Mouse (Mus musculus): Measurements from ENCODE around the gene Yy1.

Gene Yy1

DNA sequence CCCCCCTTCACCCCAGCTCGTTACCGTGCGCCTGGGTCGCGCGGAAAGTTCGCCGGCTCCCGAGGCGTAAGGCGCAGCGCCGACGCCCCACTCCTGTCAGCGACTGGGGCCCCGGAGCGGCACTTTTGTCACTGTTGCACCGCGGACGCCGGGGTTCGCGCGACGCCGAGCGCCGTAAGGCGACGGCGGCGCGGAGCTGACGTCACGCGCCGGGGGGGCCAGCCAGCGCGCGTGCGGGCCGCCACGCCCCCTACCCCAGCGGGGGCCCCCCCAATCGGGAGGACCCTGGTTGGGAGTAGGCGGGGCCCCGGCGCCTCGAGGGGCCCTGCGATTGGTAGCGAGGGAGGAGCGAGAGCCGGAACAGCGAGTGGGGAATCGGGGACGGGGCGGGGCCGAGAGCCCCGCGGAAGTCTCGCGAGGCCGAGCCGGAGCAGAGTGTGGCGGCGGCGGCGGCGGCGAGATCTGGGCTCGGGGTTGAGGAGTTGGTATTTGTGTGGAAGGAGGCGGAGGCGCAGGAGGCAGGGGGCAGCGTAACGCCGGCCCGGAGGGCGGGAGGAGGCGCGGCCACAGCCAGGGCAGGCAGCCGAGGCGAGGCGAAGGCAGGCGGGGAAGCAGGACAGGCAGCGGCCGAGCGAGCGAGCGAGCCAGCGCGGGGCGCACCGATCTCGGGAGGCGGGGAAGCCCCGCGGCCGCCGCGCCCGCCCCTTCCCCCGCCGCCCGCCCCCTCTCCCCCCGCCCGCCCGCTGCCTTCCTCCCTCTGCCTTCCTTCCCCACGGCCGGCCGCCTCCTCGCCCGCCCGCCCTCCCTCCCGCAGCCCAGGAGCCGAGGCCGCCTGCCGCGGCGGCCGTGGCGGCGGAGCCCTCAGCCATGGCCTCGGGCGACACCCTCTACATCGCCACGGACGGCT lies at the start of gene Yy1:
Gene Yy1, plus strand, starts transcription at position 428 of the 907 bp plus-strand sequence.
- peak; percentile 95 for DNase-seq (ENCODE audit: low read depth, low spot score)

- DNase-seq (ENCODE audit: low read depth, low spot score) = peak; percentile 84
Observed at GRCm38 (mm10) chr12:108745990-108746389, 46.8 kb upstream of the Yy1 start.

DNA sequence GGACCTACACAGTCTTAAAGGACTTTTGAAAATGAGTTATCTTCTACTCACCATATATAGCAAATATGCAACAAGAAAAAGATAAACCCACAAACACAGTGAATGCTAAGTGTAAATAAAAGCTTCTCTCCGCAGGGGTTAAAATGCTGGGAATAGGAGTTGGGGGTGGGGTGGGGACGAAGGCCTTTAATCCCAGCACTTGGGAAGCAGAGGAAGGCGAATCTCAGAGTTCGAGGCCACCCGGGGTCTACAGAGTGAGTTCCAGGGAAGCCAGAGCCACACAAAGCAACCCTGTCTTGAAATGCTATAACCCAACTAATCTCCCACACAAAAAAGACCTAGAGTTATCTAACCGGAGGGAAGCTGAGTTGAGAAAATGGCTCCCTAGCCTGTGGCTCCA lies 43.8 kb upstream of the Yy1 start:
- no peak for DNase-seq (ENCODE audit: low read depth, low spot score)

- no peak for DNase-seq (ENCODE audit: low read depth, low spot score)
Observed at GRCm38 (mm10) chr12:108749454-108749853, 43.3 kb upstream of the Yy1 start.

GRCm38 (mm10) chr12:108750226-108750625 lies 42.5 kb upstream of the Yy1 start:
- no peak for DNase-seq (ENCODE audit: low read depth, low spot score)

- DNase-seq (ENCODE audit: low read depth, low spot score) = no peak
Observed at GRCm38 (mm10) chr12:108751790-108752189, 41.0 kb upstream of the Yy1 start.

DNA sequence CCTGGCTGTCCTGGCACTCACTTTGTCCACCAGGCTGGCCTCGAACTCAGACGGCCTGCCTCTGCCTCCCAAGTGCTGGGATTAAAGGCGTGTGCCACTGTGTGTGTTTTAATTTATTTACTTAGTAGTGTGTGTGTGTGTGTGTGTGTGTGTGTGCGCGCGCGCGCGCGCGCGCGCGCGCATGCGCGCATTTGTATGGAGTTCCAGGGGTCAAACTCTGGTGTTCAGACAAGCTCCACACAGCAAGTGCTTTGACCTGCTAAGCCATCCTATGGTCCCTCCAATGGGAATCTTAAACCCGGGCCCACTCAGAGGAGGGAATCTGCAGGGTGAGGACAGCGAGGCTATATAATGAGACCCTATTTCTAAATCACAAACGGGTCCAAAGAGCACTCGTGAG lies 37.6 kb upstream of the Yy1 start:
- DNase-seq (ENCODE audit: low read depth, low spot score) = no peak

- no peak for DNase-seq (ENCODE audit: low read depth, low spot score)
Observed at GRCm38 (mm10) chr12:108756611-108757010, 36.2 kb upstream of the Yy1 start.

DNA sequence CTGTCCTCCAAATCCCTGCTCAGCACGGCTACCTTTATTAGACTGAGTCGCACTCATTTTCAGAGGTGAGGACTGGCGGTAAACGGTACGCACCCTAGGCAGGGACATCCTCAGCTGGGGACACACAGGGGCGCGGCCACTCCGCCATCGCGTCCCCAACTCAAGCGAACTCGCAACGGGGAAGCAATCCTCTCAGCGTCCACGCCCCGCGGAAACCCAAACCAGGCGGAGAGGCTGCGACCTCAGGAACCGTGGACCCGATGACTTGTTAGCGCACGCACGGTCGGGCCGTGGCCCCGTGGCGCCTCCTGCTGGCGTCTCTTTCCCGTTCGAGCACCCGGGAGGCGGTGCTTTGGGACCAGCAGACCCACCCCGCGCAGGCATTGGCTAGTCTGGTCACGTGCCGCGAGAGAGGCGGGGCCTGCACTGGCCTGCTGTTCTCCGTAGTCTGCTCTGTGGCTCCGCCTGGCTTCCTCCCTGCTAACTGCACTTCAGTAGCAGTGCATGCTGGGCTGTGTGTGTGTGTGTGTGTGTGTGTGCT lies 35.0 kb upstream of the Yy1 start:
- peak; percentile 73 for DNase-seq (ENCODE audit: low read depth, low spot score)

DNA sequence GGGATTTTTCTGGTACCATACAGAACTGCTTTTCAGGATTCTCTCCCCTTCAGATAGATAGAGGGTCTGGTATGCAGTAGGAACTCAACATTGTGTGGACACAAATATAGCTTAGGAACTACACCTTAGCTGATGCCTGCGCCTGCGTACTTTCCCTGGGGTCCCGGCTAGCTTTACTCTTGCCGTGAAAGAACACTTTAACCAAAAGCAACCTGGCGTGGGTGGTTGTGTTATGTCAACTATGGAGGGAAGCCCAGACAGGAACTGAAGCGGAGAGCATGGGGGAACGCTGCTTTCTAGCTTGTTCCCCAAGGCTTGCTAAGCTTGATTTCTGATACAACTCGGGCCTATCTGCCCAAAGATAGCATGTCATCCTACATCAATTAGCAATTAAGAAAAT lies 34.5 kb upstream of the Yy1 start:
- no peak for DNase-seq (ENCODE audit: low read depth, low spot score)

GRCm38 (mm10) chr12:108758682-108759081 lies 34.1 kb upstream of the Yy1 start:
- DNase-seq (ENCODE audit: low read depth, low spot score) = no peak

GRCm38 (mm10) chr12:108759266-108759665 lies 33.5 kb upstream of the Yy1 start:
- no peak for DNase-seq (ENCODE audit: low read depth, low spot score)

DNA sequence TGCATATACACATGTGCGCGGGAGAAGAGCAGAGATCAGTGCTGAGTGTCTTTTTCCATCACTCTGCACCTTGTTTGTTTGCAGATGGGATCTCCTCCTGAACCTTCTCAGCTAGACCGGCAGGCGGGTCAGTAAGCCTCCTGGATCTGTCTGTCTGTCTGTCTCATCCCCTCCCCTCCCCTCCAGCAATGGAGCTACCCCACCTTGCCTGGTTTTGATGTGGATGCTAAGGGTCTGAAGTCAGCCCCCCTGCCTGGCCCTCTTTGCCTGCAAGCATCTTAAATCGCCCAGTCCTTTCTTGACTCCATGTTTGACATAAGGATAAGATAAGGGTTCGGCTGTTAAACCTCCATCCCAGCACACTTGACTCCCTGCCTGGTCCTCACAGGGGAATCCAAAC lies 32.8 kb upstream of the Yy1 start:
- DNase-seq (ENCODE audit: low read depth, low spot score) = no peak

- DNase-seq (ENCODE audit: low read depth, low spot score) = no peak
Observed at GRCm38 (mm10) chr12:108760500-108761020, 32.2 kb upstream of the Yy1 start.

- no peak for DNase-seq (ENCODE audit: low read depth, low spot score)
Observed at GRCm38 (mm10) chr12:108761209-108761608, 31.6 kb upstream of the Yy1 start.

- DNase-seq (ENCODE audit: low read depth, low spot score) = no peak
Observed at GRCm38 (mm10) chr12:108761665-108762064, 31.1 kb upstream of the Yy1 start.

DNA sequence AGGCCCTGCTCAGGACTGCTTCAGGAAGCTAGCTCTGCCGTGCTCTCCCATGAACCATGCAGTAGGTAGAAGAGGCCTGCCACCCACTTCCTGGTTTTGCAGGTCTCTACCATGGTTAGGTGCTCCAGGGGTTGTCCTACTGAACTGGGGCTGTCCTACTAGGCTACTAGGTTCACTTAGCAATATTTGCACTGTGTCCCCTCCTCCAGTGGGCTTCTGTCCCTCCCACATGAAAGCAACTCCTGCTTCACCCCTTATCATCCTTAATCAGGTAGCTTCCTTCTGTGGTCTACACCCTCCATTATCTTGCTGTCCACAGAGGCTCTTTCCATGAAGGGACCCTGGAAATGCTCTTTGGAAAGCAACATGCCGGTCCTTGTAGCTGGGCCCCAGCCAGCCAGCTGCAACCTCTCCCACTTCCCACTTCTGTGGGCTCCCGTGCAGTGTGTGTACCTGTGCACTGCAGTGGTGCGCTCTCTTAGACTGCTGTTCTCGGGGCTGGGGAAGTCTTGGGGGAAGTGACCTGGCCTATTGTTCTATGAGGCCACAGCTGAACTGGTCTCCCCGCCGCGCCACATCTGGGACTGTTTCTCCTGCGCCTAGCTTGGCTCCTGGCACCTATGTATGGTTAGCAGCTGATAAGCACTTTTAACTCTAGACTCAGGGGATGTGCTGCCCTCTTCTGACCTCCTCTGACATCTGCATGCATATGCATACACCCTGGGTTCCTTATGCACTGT lies 29.5 kb upstream of the Yy1 start:
- peak; percentile 49 for DNase-seq (ENCODE audit: low read depth, low spot score)

DNA sequence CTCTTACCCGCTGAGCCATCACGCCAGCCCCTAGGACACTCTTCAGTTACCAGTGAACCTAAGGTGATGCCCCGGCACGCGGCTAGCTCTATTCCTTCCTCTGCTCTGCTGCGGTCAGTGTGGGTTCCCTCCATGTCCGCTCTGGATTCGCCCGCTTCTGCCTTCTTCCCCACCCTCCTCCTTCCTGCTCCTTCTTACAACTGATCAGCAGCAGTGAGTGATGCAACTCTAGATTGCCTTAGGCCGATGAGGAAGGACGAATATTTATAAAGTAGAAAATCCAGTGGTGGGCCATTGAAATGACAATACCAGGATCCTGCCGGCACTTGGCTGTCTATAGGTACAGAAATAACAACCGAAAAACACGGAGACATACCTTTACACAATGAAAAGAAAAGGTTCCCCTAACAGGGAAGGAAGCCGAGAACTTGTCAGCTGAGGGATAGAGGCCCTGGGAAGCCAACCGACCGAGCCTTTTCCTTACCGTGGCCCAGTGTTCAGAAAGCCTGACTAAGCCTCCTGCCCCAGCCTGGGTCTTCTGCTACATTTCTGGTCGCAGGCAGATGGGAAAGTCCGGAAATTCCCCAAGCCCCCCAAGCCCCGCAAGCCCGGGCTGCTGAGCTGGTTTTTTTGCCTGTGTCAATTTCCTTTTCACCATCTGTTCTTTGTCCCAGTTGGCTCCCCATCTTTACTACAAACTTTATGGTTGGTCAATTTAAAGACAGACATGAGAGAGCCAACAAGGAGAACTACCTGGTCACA lies 27.7 kb upstream of the Yy1 start:
- no peak for DNase-seq (ENCODE audit: low read depth, low spot score)

GRCm38 (mm10) chr12:108765751-108766221 lies 27.0 kb upstream of the Yy1 start:
- DNase-seq (ENCODE audit: low read depth, low spot score) = peak; percentile 49

GRCm38 (mm10) chr12:108766316-108766715 lies 26.5 kb upstream of the Yy1 start:
- no peak for DNase-seq (ENCODE audit: low read depth, low spot score)

- no peak for DNase-seq (ENCODE audit: low read depth, low spot score)
Observed at GRCm38 (mm10) chr12:108766866-108767265, 25.9 kb upstream of the Yy1 start.
